Mouse (Mus musculus): ENCODE data around the gene Defb41. TPM values are rescaled to one million over a fixed set of nuclear protein-coding genes. Genes with fewer than 3 reads are reported as not detected.

Defb41 gene
- not detected in 2 replicates for polyA plus RNA-seq (2015; fragmentation: Nextera tagmentation; extraction: Ambion mirVana)

DNA sequence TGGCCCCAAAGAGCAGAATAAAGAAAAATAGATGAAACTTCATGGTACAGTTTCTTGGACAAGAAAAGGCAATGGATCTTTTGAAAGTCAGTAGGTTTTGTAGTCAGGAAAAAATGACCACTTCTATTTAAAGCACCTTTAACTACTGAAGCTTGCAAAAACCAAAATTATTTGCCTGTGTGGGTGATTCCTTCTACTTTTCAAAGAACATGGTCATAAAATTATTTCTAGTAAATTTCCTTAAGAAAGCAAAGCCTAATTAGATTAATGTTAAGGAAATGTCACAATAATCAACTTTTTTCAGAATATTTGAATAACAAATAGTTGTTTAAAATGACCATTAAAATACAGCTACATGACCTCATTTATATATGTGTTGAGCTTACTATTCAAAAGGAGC lies at the start of gene Defb41:
Defb41 (minus strand) TSS at position 101 of the 400 bp plus-strand sequence.
- Histone ChIP-seq H3K4me3 (ENCODE audit: low read depth, low read length) (no peak within 1 kb of the TSS), H3K4me1 (replicated peaks; ENCODE audit: control insufficient read depth, insufficient read depth) (no peaks in the 10 kb centered on the region), H3K4me2 (replicated peaks; ENCODE audit: low read depth) (no peak within 1 kb of the TSS), H3K27me3 (ENCODE audit: control insufficient read depth, insufficient read depth, low read length) (no peaks in the 10 kb centered on the region), H3K9ac (ENCODE audit: low read length) (no peak within 1 kb of the TSS), H3K36me3 (ENCODE audit: control insufficient read depth, insufficient read depth, low read length) (no peaks in the 10 kb centered on the region), H3K27ac (replicated peaks) (no peak within 1 kb of the TSS), H3K9me3 (ENCODE audit: control insufficient read depth, low read length) (no peaks in the 10 kb centered on the region)
- no peak for DNase-seq (ENCODE audit: low spot score)
- TF ChIP-seq CTCF (IDR thresholded peaks at IDR 0.05; ENCODE audit: low read depth) (no peak), EP300 (optimal IDR thresholded peaks at IDR 0.05) (no peak)
- no peak for ATAC-seq (ENCODE audit: low FRiP score, low TSS enrichment)

DNA sequence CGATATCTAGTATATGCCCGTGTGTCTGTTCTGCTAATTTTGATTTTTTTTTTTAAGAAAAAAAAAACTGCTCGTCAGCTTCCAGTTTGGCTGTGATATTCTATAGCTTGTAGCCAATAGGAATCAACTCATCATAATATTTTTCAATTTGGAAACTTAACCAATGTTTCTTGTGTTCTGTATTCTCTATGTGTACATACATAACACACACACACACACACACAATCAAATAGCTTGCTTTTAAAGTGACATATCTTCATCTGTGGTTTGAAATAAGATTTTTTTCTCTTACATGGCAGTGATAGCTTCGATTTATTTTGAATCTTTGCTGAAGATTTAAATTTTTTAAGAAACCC lies 43.5 kb upstream of the Defb41 start:
- Histone ChIP-seq H3K4me1 (replicated peaks; ENCODE audit: control insufficient read depth, insufficient read depth) (no peaks in the 10 kb centered on the region), H3K27me3 (ENCODE audit: control insufficient read depth, insufficient read depth, low read length) (no peaks in the 10 kb centered on the region), H3K9me3 (ENCODE audit: control insufficient read depth, low read length) (no peaks in the 10 kb centered on the region), H3K4me3 (ENCODE audit: low read depth, low read length) (no peak overlapping the region), H3K4me2 (replicated peaks; ENCODE audit: low read depth) (no peak overlapping the region), H3K9ac (ENCODE audit: low read length) (no peak overlapping the region), H3K36me3 (ENCODE audit: control insufficient read depth, insufficient read depth, low read length) (no peaks in the 10 kb centered on the region), H3K27ac (replicated peaks) (no peak overlapping the region)
- DNase-seq (ENCODE audit: low spot score) (no peak), ATAC-seq (ENCODE audit: low FRiP score, low TSS enrichment) (no peak)
- TF ChIP-seq CTCF (IDR thresholded peaks at IDR 0.05; ENCODE audit: low read depth) (no peak), EP300 (optimal IDR thresholded peaks at IDR 0.05) (no peak)
- WGBS = 77% methylated on average over 4 of the region's 4 CpGs

- Histone ChIP-seq H3K9me3 (ENCODE audit: control insufficient read depth, low read length) (no peaks in the 10 kb centered on the region), H3K4me3 (ENCODE audit: low read depth, low read length) (no peak overlapping the region), H3K36me3 (ENCODE audit: control insufficient read depth, insufficient read depth, low read length) (no peaks in the 10 kb centered on the region), H3K9ac (ENCODE audit: low read length) (no peak overlapping the region), H3K4me1 (replicated peaks; ENCODE audit: control insufficient read depth, insufficient read depth) (no peaks in the 10 kb centered on the region), H3K4me2 (replicated peaks; ENCODE audit: low read depth) (no peak overlapping the region), H3K27me3 (ENCODE audit: control insufficient read depth, insufficient read depth, low read length) (no peaks in the 10 kb centered on the region), H3K27ac (replicated peaks) (no peak overlapping the region)
- no peak for TF ChIP-seq EP300 (optimal IDR thresholded peaks at IDR 0.05)
- ATAC-seq (ENCODE audit: low FRiP score, low TSS enrichment) = no peak
- DNase-seq (ENCODE audit: low spot score) = no peak
- 78% methylated on average over 12 of the region's 12 CpGs for WGBS
Measured at GRCm38 (mm10) chr1:18307545-18308473, 42.9 kb upstream of the Defb41 start.

DNA sequence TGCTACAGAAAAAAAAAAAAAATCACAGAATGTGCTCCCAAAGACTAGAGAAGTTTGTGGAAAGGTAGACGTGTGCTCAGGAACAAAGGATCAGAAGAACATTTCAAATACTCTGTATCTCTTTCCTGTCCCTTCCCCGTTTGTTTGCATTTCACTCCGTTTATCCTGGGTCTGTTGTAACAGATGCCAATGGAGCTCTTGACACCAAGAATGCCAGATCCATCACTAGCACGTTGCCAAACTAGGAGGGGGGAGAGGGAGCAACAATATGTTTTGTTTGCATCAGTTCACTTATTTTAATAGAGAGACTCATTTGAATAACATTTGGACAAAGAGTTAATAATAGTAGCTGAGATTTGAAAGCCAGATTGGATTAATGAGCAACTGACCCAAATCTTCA lies 27.6 kb upstream of the Defb41 start:
- Histone ChIP-seq H3K4me1 (replicated peaks; ENCODE audit: control insufficient read depth, insufficient read depth) (no peaks in the 10 kb centered on the region), H3K27me3 (ENCODE audit: control insufficient read depth, insufficient read depth, low read length) (no peaks in the 10 kb centered on the region), H3K9ac (ENCODE audit: low read length) (no peak overlapping the region), H3K4me2 (replicated peaks; ENCODE audit: low read depth) (no peak overlapping the region), H3K9me3 (ENCODE audit: control insufficient read depth, low read length) (no peaks in the 10 kb centered on the region), H3K4me3 (ENCODE audit: low read depth, low read length) (no peak overlapping the region), H3K27ac (replicated peaks) (no peak overlapping the region), H3K36me3 (ENCODE audit: control insufficient read depth, insufficient read depth, low read length) (no peaks in the 10 kb centered on the region)
- no peak for ATAC-seq (ENCODE audit: low FRiP score, low TSS enrichment)
- no peak for DNase-seq (ENCODE audit: low spot score)
- WGBS = 7% methylated on average over 4 of the region's 4 CpGs
- TF ChIP-seq CTCF (IDR thresholded peaks at IDR 0.05; ENCODE audit: low read depth) = no peak
- no peak for TF ChIP-seq EP300 (optimal IDR thresholded peaks at IDR 0.05)

GRCm38 (mm10) chr1:18288860-18289259 lies 23.9 kb upstream of the Defb41 start:
- Histone ChIP-seq H3K27me3 (ENCODE audit: control insufficient read depth, insufficient read depth, low read length) (no peaks in the 10 kb centered on the region), H3K9me3 (ENCODE audit: control insufficient read depth, low read length) (no peaks in the 10 kb centered on the region), H3K9ac (ENCODE audit: low read length) (no peak overlapping the region), H3K36me3 (ENCODE audit: control insufficient read depth, insufficient read depth, low read length) (no peaks in the 10 kb centered on the region), H3K27ac (replicated peaks) (no peak overlapping the region), H3K4me3 (ENCODE audit: low read depth, low read length) (no peak overlapping the region), H3K4me1 (replicated peaks; ENCODE audit: control insufficient read depth, insufficient read depth) (no peaks in the 10 kb centered on the region), H3K4me2 (replicated peaks; ENCODE audit: low read depth) (no peak overlapping the region)
- DNase-seq (ENCODE audit: low spot score) (no peak), ATAC-seq (ENCODE audit: low FRiP score, low TSS enrichment) (no peak)
- TF ChIP-seq CTCF (IDR thresholded peaks at IDR 0.05; ENCODE audit: low read depth) = peak; percentile 53
- TF ChIP-seq EP300 (optimal IDR thresholded peaks at IDR 0.05) = no peak
- WGBS = 44% methylated on average over 3 of the region's 3 CpGs

- Histone ChIP-seq H3K4me3 (ENCODE audit: low read depth, low read length) (no peak overlapping the region), H3K4me2 (replicated peaks; ENCODE audit: low read depth) (no peak overlapping the region), H3K9me3 (ENCODE audit: control insufficient read depth, low read length) (no peaks in the 10 kb centered on the region), H3K9ac (ENCODE audit: low read length) (no peak overlapping the region), H3K27me3 (ENCODE audit: control insufficient read depth, insufficient read depth, low read length) (no peaks in the 10 kb centered on the region), H3K36me3 (ENCODE audit: control insufficient read depth, insufficient read depth, low read length) (no peaks in the 10 kb centered on the region), H3K27ac (replicated peaks) (no peak overlapping the region), H3K4me1 (replicated peaks; ENCODE audit: control insufficient read depth, insufficient read depth) (no peaks in the 10 kb centered on the region)
- no peak for DNase-seq (ENCODE audit: low spot score)
- TF ChIP-seq EP300 (optimal IDR thresholded peaks at IDR 0.05) = no peak
- TF ChIP-seq CTCF (IDR thresholded peaks at IDR 0.05; ENCODE audit: low read depth) = no peak
- no peak for ATAC-seq (ENCODE audit: low FRiP score, low TSS enrichment)
Measured at GRCm38 (mm10) chr1:18287371-18287770, 22.4 kb upstream of the Defb41 start.

Measured in stomach, postnatal 0 days (tissue).